Mouse (Mus musculus) layer of hippocampus, adult 2 months (tissue): ENCODE data around the gene Pms2. TPM values are rescaled to one million over a fixed set of nuclear protein-coding genes. Genes with fewer than 3 reads are reported as not detected.

Experiments used
- DNase-seq, 2 experiments: peaks; one replicate each; pipeline ENCODE4 v3.0.0; 2022; ENCODE audit warnings: low spot score in 2 of 2
- H3K27ac ChIP-seq: fragments of 200-600 bp; 2 replicates; pipeline ENCODE4 v1.8.1; 2022
- H3K4me3 ChIP-seq: fragments of 200-600 bp; 2 replicates; pipeline ENCODE4 v1.8.1; 2022; ENCODE audit warnings: mild to moderate bottlenecking
- CTCF ChIP-seq: fragments of 200-600 bp; conservative IDR thresholded peaks from 2 replicates; pipeline ENCODE4 v1.8.1; 2022; ENCODE audit warnings: antibody characterized with exemption, mild to moderate bottlenecking, moderate library complexity
- total RNA-seq, 2 experiments: library from RNA; stranded (reverse); gene quantifications; 2 replicates each; pipeline ENCODE4 v1.2.3; 2021

Gene Pms2
- total RNA-seq, 2 experiments from 2014 or later, result 21.1 to 22.2 TPM

- H3K27ac ChIP-seq, result peak overlapping the region; percentile 92
- DNase-seq, result peak; percentile 83 to 93
- no peak for TF ChIP-seq CTCF
These were observed 33.7 kb downstream of the Pms2 start for GRCm38 (mm10) chr5:143943231-143944125.

GRCm38 (mm10) chr5:143948361-143948760 lies 38.6 kb downstream of the Pms2 start:
- TF ChIP-seq CTCF, result no peak
- no peak overlapping the region for H3K4me3 ChIP-seq
- no peak overlapping the region for H3K27ac ChIP-seq
- DNase-seq, result no peak

More at GRCm38 (mm10) chr5:143943231-143944125, 33.7 kb downstream of the Pms2 start:
- no peak overlapping the region; the same call in 1 of the 2 replicates for H3K4me3 ChIP-seq

- H3K4me3 ChIP-seq, result no peak overlapping the region
- TF ChIP-seq CTCF, result no peak
- no peak overlapping the region for H3K27ac ChIP-seq
- DNase-seq, result no peak
These were observed 40.3 kb downstream of the Pms2 start for GRCm38 (mm10) chr5:143950016-143950415.

- no peak overlapping the region for H3K27ac ChIP-seq
- TF ChIP-seq CTCF, result no peak
- no peak for DNase-seq
- H3K4me3 ChIP-seq, result no peak overlapping the region
These were observed 47.3 kb downstream of the Pms2 start for GRCm38 (mm10) chr5:143957101-143957500.

- no peak for TF ChIP-seq CTCF
- Histone ChIP-seq H3K4me3 (no peak overlapping the region), H3K27ac (no peak overlapping the region)
- no peak for DNase-seq
These were observed 49.8 kb downstream of the Pms2 start for GRCm38 (mm10) chr5:143959551-143959950.

GRCm38 (mm10) chr5:143961176-143961575 lies 51.4 kb downstream of the Pms2 start:
- Histone ChIP-seq H3K4me3 (no peak overlapping the region), H3K27ac (no peak overlapping the region)
- no peak for TF ChIP-seq CTCF
- no peak for DNase-seq

GRCm38 (mm10) chr5:143965586-143966345 lies 56.0 kb downstream of the Pms2 start:
- no peak for TF ChIP-seq CTCF
- H3K4me3 ChIP-seq, result no peak overlapping the region
- DNase-seq, result no peak
- H3K27ac ChIP-seq, result no peak overlapping the region

- Histone ChIP-seq H3K27ac (no peak overlapping the region), H3K4me3 (no peak overlapping the region)
- DNase-seq, result no peak
- TF ChIP-seq CTCF, result no peak
These were observed 56.9 kb downstream of the Pms2 start for GRCm38 (mm10) chr5:143966671-143967070.

- Histone ChIP-seq H3K27ac (no peak overlapping the region), H3K4me3 (no peak overlapping the region)
- TF ChIP-seq CTCF, result no peak
- no peak for DNase-seq
These were observed 62.9 kb downstream of the Pms2 start for GRCm38 (mm10) chr5:143972628-143973027.

- Histone ChIP-seq H3K27ac (no peak overlapping the region), H3K4me3 (no peak overlapping the region)
- peak; percentile 95 for TF ChIP-seq CTCF
- DNase-seq, result peak; percentile 34 to 64
These were observed 65.3 kb downstream of the Pms2 start for GRCm38 (mm10) chr5:143974931-143975630.

- no peak for DNase-seq
- Histone ChIP-seq H3K4me3 (no peak overlapping the region), H3K27ac (no peak overlapping the region)
- TF ChIP-seq CTCF, result no peak
These were observed 65.8 kb downstream of the Pms2 start for GRCm38 (mm10) chr5:143975631-143975933.

- Histone ChIP-seq H3K4me3 (no peak overlapping the region), H3K27ac (no peak overlapping the region)
- DNase-seq, result no peak
- TF ChIP-seq CTCF, result no peak
These were observed 66.5 kb downstream of the Pms2 start for GRCm38 (mm10) chr5:143976232-143976631.
